Mouse (Mus musculus): ENCODE results near the gene Txndc5. TPM values are rescaled to one million over a fixed set of nuclear protein-coding genes. Genes with fewer than 3 reads are reported as not detected.
A peak's percentile ranks its signal among the peaks of the same experiment; 100 is the strongest.

The Txndc5 gene
- polyA plus RNA-seq, 1 experiment from 2014 or later: 337 TPM

GRCm38 (mm10) chr13:38470882-38471281 is 57.7 kb downstream of the Txndc5 start:
- no peak for ATAC-seq
- CTCF ChIA-PET: no interaction called here
- no peak for DNase-seq (ENCODE audit: low read depth, low spot score)

GRCm38 (mm10) chr13:38463410-38463809 is 65.2 kb downstream of the Txndc5 start:
- ATAC-seq (no peak), DNase-seq (ENCODE audit: low read depth, low spot score) (no peak)
- H3K27me3 ChIP-seq: no peaks in the 10 kb centered on the region
- POLR2A ChIA-PET: no interaction called here
- in situ Hi-C loops (cut with MboI; ENCODE audit: low pct_unique_long_range_greater_than_20kb): no loop called here
- CTCF ChIA-PET: interaction anchor here (1.1 kb wide), 1 partner anchor 29 kb away, joined by 3 read pairs; no protein-coding TSS in a partner anchor
- peak; percentile 57 for TF ChIP-seq CTCF (IDR thresholded peaks at IDR 0.05)

More at GRCm38 (mm10) chr13:38470882-38471281, 57.7 kb downstream of the Txndc5 start:
- TF ChIP-seq CTCF (IDR thresholded peaks at IDR 0.05): no peak
- POLR2A ChIA-PET: interaction anchor here (1.1 kb wide), 1 partner anchor 32 kb away, joined by 3 read pairs; no protein-coding TSS in a partner anchor
- in situ Hi-C loops (cut with MboI; ENCODE audit: low pct_unique_long_range_greater_than_20kb): no loop called here
- H3K27me3 ChIP-seq: no peaks in the 10 kb centered on the region

GRCm38 (mm10) chr13:38451446-38451845 is 77.2 kb downstream of the Txndc5 start:
- ChIA-PET CTCF (interaction anchor here (0.8 kb wide), 1 partner anchor 10 kb away, joined by 3 read pairs; no protein-coding TSS in a partner anchor), POLR2A (interaction anchor here (0.7 to 0.8 kb wide), 2 partner anchors 11 to 223 kb away, joined by 3 read pairs; no protein-coding TSS in a partner anchor)
- DNase-seq (ENCODE audit: low read depth, low spot score): no peak
- ATAC-seq: no peak
- no peaks in the 10 kb centered on the region for H3K27me3 ChIP-seq
- TF ChIP-seq CTCF (IDR thresholded peaks at IDR 0.05): no peak
- in situ Hi-C loops (cut with MboI; ENCODE audit: low pct_unique_long_range_greater_than_20kb): loop anchor here (5.0 kb wide), 1 partner anchor 104 kb away; the partner anchor contains the start of gene Bmp6

Other genes starting within 250 kb of the Txndc5 start
- 58.7 TPM for gene Bmp6, start 183.7 kb downstream of the Txndc5 start, polyA plus RNA-seq (2021)
- gene Bloc1s5, start 106.3 kb upstream of the Txndc5 start, polyA plus RNA-seq (2021): 13.2 TPM
- gene Eef1e1, start 130.2 kb upstream of the Txndc5 start, polyA plus RNA-seq (2021): 50.5 TPM

All from Patski (cell line).